ENCODE assay signal across 10 mouse cellular contexts in the genomic region with DNA sequence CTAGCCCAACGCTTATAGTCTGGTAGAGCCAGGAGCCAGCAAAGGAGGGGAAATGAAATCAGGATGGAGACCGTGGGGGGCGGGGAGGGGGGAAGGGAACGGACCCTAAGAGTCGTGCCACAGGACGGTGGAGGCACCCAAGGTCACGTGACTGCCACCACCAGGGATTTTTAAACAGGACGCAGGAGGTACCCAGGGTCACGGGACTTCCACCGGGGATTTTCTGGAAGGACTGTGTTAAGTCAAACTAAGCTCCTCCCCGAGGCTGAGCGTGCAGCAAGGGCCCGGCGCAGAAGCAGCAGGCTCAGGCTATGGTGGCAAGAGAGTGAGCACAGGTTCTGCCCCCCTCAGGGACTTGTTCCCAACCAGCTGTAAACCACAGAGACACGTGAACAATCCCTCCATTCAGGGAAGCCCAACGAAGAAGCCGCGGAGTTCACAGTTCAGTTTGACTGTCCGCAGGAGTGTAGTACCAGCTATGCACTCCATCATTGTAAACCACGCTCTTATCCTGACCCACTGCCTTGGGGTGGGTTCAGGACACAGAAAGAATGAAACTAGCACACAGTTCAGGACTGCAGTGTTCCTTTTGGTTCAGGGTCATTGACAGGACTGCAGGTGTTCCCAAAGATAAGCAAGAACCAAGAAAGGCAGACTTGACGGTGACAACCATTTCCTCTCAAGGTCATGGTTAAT. TPM values are rescaled to one million over a fixed set of nuclear protein-coding genes. Genes with fewer than 3 reads are reported as not detected.
A peak's percentile ranks its signal among the peaks of the same experiment; 100 is the strongest.
DNase-seq lines count a peak whose midpoint lies in the region; ATAC-seq and TF ChIP-seq lines count a peak whose summit lies in the region.
"Had no signal": no experiment of that assay in that cellular context is flagged by ENCODE, and none has a peak within 500 bp of the region (broad histone marks: within the 10 kb centered on the region; RNA-seq: fewer than 3 reads in every experiment).

No protein-coding gene starts in this region.

- H3K27ac ChIP-seq in gastrocnemius, adult 2 months: peak overlapping the region; percentile 20; the same call in 1 of the 2 replicates
- H3K27ac ChIP-seq in hindbrain, embryonic 13.5 days: no peak overlapping the region

- no peak overlapping the region for H3K4me2 ChIP-seq in hindbrain, embryonic 13.5 days

- H3K27me3 ChIP-seq in hindbrain, embryonic 13.5 days: 0 out of 2 replicates have a peak, but pooled peaks cover 2% of the 10 kb centered on the region

- H3K4me3 ChIP-seq in gastrocnemius, adult 2 months: no peak overlapping the region
- no peak overlapping the region for H3K4me3 ChIP-seq in hindbrain, embryonic 13.5 days
- H3K4me3 ChIP-seq: myocyte had no signal

- DNase-seq in gastrocnemius, adult 2 months: no peak
- no peak for DNase-seq in gastrocnemius, postnatal 10 days
- DNase-seq in CD4-positive helper T cell, adult 2 months (ENCODE audit: low read depth, low spot score): peak; percentile 32
- peak; percentile 73 for DNase-seq in induced T-regulatory cell, adult 2 months (ENCODE audit: low read depth)
- no peak for DNase-seq in cerebellum, adult 9-10 months
- DNase-seq in right cerebral cortex, postnatal 36 days (ENCODE audit: low spot score in 2 of 2): no peak

- no peak overlapping the region for H3K9ac ChIP-seq in hindbrain, embryonic 13.5 days

- 0 out of 2 replicates have a peak, but pooled peaks have one; percentile 16 for ATAC-seq in monocyte, adult 5-6 weeks (replicated peaks; ENCODE audit: insufficient number of reproducible peaks, low FRiP score, low TSS enrichment, poor library complexity, severe bottlenecking)
- no peak for ATAC-seq in hindbrain, embryonic 13.5 days (ENCODE audit: low FRiP score)
- ATAC-seq: forebrain, embryonic 16.5 days had no signal

- WGBS in hindbrain, embryonic 13.5 days: 64% methylated on average over 21 of the region's 21 CpGs

- no peaks in the 10 kb centered on the region for H3K36me3 ChIP-seq in hindbrain, embryonic 13.5 days

- no peaks in the 10 kb centered on the region for H3K9me3 ChIP-seq in hindbrain, embryonic 13.5 days

- H3K4me1 ChIP-seq in hindbrain, embryonic 13.5 days (replicated peaks): no peaks in the 10 kb centered on the region; the same call in 1 of the 2 replicates

- intact Hi-C loops in gastrocnemius, adult 2 months (cut with DNase I): no loop called here

- TF ChIP-seq CTCF in gastrocnemius, adult 2 months (IDR thresholded peaks at IDR 0.05): no peak

RNA-seq across cellular contexts. Expression of gene Cpm, which starts 10.7 kb away (rescaled TPM):
- total RNA-seq in gastrocnemius, adult 2 months (2021): 1 to 10 TPM; 2.2 to 2.9 TPM
- 1 to 10 TPM; 9.3 to 10.0 TPM for total RNA-seq in gastrocnemius, postnatal 10 days (2021)
- 2.1 to 7.3 TPM (median 4.2 TPM) in 3 replicates for total RNA-seq in monocyte, adult 5-6 weeks (2017)
- 3.1 and 3.7 TPM in 2 replicates for polyA plus RNA-seq in hindbrain, embryonic 13.5 days (2015; fragmentation: Nextera tagmentation; extraction: Ambion mirVana)

Comparison
In these comparisons a context has a peak if more than half of its experiments do, and no peak if none do; other contexts are left out.
1. DNase-seq: peak in CD4-positive helper T cell, adult 2 months (single experiment) and induced T-regulatory cell, adult 2 months (single experiment); none in gastrocnemius, adult 2 months (single experiment), gastrocnemius, postnatal 10 days (single experiment), cerebellum, adult 9-10 months (single experiment) and right cerebral cortex, postnatal 36 days (0 of 2).